Mouse (Mus musculus): ENCODE data around the gene Copz2. TPM values are rescaled to one million over a fixed set of nuclear protein-coding genes. Genes with fewer than 3 reads are reported as not detected.
"Not testable (repeated sequence)": the region's sequence is repeated elsewhere in the genome, so short reads cannot be mapped to it uniquely, and the experiment has no call there.

Gene Copz2
- polyA plus RNA-seq (2015; fragmentation: Nextera tagmentation; extraction: Ambion mirVana), result 51.0 and 55.5 TPM in 2 replicates

DNA sequence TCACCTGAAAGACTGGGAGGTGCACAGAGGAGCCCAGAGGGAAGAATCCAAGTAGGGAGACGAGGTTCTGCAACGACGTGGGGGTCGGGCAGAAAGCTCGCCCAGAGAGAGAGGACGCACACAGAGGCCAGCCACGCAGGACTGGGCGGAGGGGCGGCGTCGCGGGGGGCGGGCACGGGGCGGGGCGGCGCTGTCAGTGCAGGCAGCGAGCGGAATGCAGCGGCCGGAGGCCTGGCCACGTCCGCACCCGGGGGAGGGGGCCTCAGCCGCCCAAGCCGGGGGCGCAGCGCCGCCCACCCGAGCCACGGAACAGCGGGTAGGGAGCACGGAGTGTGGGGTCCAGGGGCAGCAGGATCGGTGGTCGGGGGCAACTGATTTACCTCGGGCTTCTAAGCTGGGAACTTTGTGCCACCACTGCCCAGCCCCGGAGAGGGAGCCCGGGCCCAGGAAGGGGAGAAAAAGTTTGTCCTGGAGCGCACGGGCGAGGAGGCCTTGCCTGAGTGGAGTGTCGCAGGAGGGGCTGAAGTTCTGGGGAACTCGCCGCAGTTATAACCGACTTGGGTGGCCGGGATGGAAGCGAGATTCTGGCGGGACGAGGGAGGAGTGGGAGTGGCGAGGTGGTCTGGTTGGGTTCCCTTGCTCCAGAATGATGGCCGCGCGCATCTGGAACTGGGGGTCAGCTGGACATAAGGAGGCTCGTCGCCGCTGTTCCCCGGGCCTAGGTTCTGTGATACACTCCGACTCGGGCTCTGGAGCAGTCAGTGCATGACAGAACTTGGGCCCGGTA is at the start of gene Copz2:
Gene Copz2 (plus strand): TSS at position 190 of the 787 bp plus-strand sequence.
- DNase-seq (peak; percentile 70), ATAC-seq (peak; percentile 79; the same call in 1 of the 2 replicates)
- Histone ChIP-seq H3K4me2 (ENCODE audit: low read depth, low read length) (peak within 1 kb of the TSS; percentile 84), H3K4me3 (ENCODE audit: low read depth, low read length) (peak within 1 kb of the TSS; percentile 60), H3K36me3 (replicated peaks; ENCODE audit: insufficient read depth, low read length) (no peaks in the 10 kb centered on the region), H3K4me1 (ENCODE audit: insufficient read depth) (peaks cover 9% of the 10 kb centered on the region), H3K27ac (ENCODE audit: low read depth) (no peak within 1 kb of the TSS), H3K27me3 (ENCODE audit: insufficient read depth, low read length) (peaks cover 4% of the 10 kb centered on the region; the same call in 1 of the 2 replicates), H3K9me3 (ENCODE audit: low read length) (no peaks in the 10 kb centered on the region), H3K9ac (replicated peaks) (peak within 1 kb of the TSS; percentile 65)
- WGBS (ENCODE audit: insufficient replicate concordance), result 2% methylated on average over 48 of the region's 60 CpGs
- TF ChIP-seq CTCF (IDR thresholded peaks at IDR 0.05; ENCODE audit: low read depth) (no peak), EP300 (IDR thresholded peaks at IDR 0.05; ENCODE audit: low read depth) (no peak)

- DNase-seq, result no peak
- Histone ChIP-seq H3K4me3 (ENCODE audit: low read depth, low read length) (no peak overlapping the region), H3K27ac (ENCODE audit: low read depth) (no peak overlapping the region), H3K4me2 (ENCODE audit: low read depth, low read length) (no peak overlapping the region), H3K9me3 (ENCODE audit: low read length) (no peaks in the 10 kb centered on the region), H3K27me3 (ENCODE audit: insufficient read depth, low read length) (no peaks in the 10 kb centered on the region), H3K36me3 (replicated peaks; ENCODE audit: insufficient read depth, low read length) (peaks cover 73% of the 10 kb centered on the region), H3K9ac (replicated peaks) (no peak overlapping the region), H3K4me1 (ENCODE audit: insufficient read depth) (no peaks in the 10 kb centered on the region)
- ATAC-seq, result no peak
- no peak for TF ChIP-seq CTCF (IDR thresholded peaks at IDR 0.05; ENCODE audit: low read depth)
- TF ChIP-seq EP300 (IDR thresholded peaks at IDR 0.05; ENCODE audit: low read depth), result no peak
- 78% methylated on average over 5 of the region's 5 CpGs for WGBS (ENCODE audit: insufficient replicate concordance)
Observed at GRCm38 (mm10) chr11:96805606-96806005, 44.1 kb upstream of the Copz2 start.

DNA sequence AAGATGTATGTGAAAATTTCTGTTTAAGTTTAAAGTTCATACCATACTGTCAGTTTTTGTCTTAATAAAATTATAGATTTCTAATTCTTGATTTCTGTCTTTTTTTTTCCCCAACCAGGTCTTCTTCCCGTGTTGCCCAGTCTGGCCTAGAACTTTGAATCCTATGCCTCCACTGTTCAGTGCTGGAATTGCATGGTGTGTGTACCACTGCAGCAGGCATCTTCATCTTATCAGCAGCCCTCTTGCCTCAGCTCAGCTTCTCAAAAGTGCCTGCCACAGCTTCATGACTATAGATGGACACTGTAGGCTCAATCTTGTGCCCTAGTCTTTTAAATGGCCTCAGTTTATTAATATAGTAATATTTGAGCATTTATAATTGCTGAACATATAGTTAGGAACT is 41.6 kb upstream of the Copz2 start:
- TF ChIP-seq CTCF (IDR thresholded peaks at IDR 0.05; ENCODE audit: low read depth) (peak; percentile 29; the same call in 1 of the 2 replicates), EP300 (IDR thresholded peaks at IDR 0.05; ENCODE audit: low read depth) (no peak)
- 55% methylated on average over 1 of the region's 1 CpGs for WGBS (ENCODE audit: insufficient replicate concordance)
- ATAC-seq (no peak), DNase-seq (no peak)
- Histone ChIP-seq H3K27ac (ENCODE audit: low read depth) (no peak overlapping the region), H3K27me3 (ENCODE audit: insufficient read depth, low read length) (no peaks in the 10 kb centered on the region), H3K4me3 (ENCODE audit: low read depth, low read length) (no peak overlapping the region), H3K4me1 (ENCODE audit: insufficient read depth) (no peaks in the 10 kb centered on the region), H3K36me3 (replicated peaks; ENCODE audit: insufficient read depth, low read length) (peaks cover 60% of the 10 kb centered on the region), H3K9ac (replicated peaks) (no peak overlapping the region), H3K4me2 (ENCODE audit: low read depth, low read length) (no peak overlapping the region), H3K9me3 (ENCODE audit: low read length) (no peaks in the 10 kb centered on the region)

- Histone ChIP-seq H3K4me3 (ENCODE audit: low read depth, low read length) (no peak overlapping the region), H3K9ac (replicated peaks) (no peak overlapping the region), H3K36me3 (replicated peaks; ENCODE audit: insufficient read depth, low read length) (peaks cover 51% of the 10 kb centered on the region), H3K4me1 (ENCODE audit: insufficient read depth) (no peaks in the 10 kb centered on the region), H3K4me2 (ENCODE audit: low read depth, low read length) (no peak overlapping the region), H3K27ac (ENCODE audit: low read depth) (no peak overlapping the region), H3K27me3 (ENCODE audit: insufficient read depth, low read length) (no peaks in the 10 kb centered on the region), H3K9me3 (ENCODE audit: low read length) (no peaks in the 10 kb centered on the region)
- 92% methylated on average over 6 of the region's 6 CpGs for WGBS (ENCODE audit: insufficient replicate concordance)
- ATAC-seq (no peak), DNase-seq (no peak)
- TF ChIP-seq EP300 (IDR thresholded peaks at IDR 0.05; ENCODE audit: low read depth), result no peak
- TF ChIP-seq CTCF (IDR thresholded peaks at IDR 0.05; ENCODE audit: low read depth), result no peak
Observed at GRCm38 (mm10) chr11:96809562-96810235, 40.0 kb upstream of the Copz2 start.

DNA sequence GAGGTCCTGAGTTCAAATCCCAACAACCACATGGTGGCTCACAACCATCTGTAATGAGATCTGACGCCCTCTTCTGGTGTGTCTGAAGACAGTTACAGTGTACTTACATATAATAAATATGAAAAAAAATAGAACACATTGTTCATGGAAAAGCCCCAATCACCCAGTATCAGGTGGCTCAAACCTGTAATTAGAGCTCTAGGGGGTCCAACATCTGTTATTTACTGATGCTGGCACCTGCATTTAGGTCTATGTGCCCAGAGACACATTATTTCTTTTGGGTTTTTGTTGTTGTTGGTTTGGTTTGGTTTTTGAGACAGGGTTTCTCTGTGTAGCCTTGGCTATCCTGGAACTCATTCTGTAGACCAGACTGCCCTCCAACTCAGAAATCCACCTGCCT is 38.5 kb upstream of the Copz2 start:
- H3K4me2 ChIP-seq (ENCODE audit: low read depth, low read length); ATAC-seq; H3K27ac ChIP-seq (ENCODE audit: low read depth); H3K9ac ChIP-seq (replicated peaks); H3K27me3 ChIP-seq (ENCODE audit: insufficient read depth, low read length); H3K9me3 ChIP-seq (ENCODE audit: low read length); H3K4me1 ChIP-seq (ENCODE audit: insufficient read depth); H3K4me3 ChIP-seq (ENCODE audit: low read depth, low read length); DNase-seq: not testable (repeated sequence)
- WGBS (ENCODE audit: insufficient replicate concordance), result 90% methylated on average over 1 of the region's 1 CpGs
- H3K36me3 ChIP-seq (replicated peaks; ENCODE audit: insufficient read depth, low read length), result peaks cover 41% of the 10 kb centered on the region

- DNase-seq (no peak), ATAC-seq (no peak)
- WGBS (ENCODE audit: insufficient replicate concordance), result 87% methylated on average over 4 of the region's 4 CpGs
- Histone ChIP-seq H3K4me1 (ENCODE audit: insufficient read depth) (no peaks in the 10 kb centered on the region), H3K9ac (replicated peaks) (no peak overlapping the region), H3K27ac (ENCODE audit: low read depth) (no peak overlapping the region), H3K4me2 (ENCODE audit: low read depth, low read length) (no peak overlapping the region), H3K36me3 (replicated peaks; ENCODE audit: insufficient read depth, low read length) (peaks cover 45% of the 10 kb centered on the region), H3K27me3 (ENCODE audit: insufficient read depth, low read length) (no peaks in the 10 kb centered on the region), H3K9me3 (ENCODE audit: low read length) (no peaks in the 10 kb centered on the region), H3K4me3 (ENCODE audit: low read depth, low read length) (no peak overlapping the region)
- TF ChIP-seq CTCF (IDR thresholded peaks at IDR 0.05; ENCODE audit: low read depth) (no peak), EP300 (IDR thresholded peaks at IDR 0.05; ENCODE audit: low read depth) (no peak)
Observed at GRCm38 (mm10) chr11:96813455-96813854, 36.2 kb upstream of the Copz2 start.
